In genomic region chr12:113907751-113908150, GRCm38 (mm10) we compare ENCODE assay signal across 23 mouse cellular contexts.
DNase-seq lines count a peak whose midpoint lies in the region; ATAC-seq and TF ChIP-seq lines count a peak whose summit lies in the region.
"Had no signal": no experiment of that assay in that cellular context is flagged by ENCODE, and none has a peak within 500 bp of the region (broad histone marks: within the 10 kb centered on the region; RNA-seq: fewer than 3 reads in every experiment).

No protein-coding gene starts in this region.

- H3K9me3 ChIP-seq in kidney, embryonic 14.5 days (ENCODE audit: control insufficient read depth, low read length): peaks cover 6% of the 10 kb centered on the region; the same call in 1 of the 2 replicates
- no peaks in the 10 kb centered on the region for H3K9me3 ChIP-seq in kidney, embryonic 15.5 days (replicated peaks)
- H3K9me3 ChIP-seq: embryonic facial prominence, embryonic 15.5 days had no signal

- no peak overlapping the region for H3K9ac ChIP-seq in kidney, embryonic 14.5 days (ENCODE audit: low read depth, low read length)
- no peak overlapping the region for H3K9ac ChIP-seq in kidney, embryonic 15.5 days
- H3K9ac ChIP-seq: embryonic facial prominence, embryonic 13.5 days; embryonic facial prominence, embryonic 15.5 days; forebrain, embryonic 12.5 days had no signal

- TF ChIP-seq CTCF in kidney, adult 2 months (conservative IDR thresholded peaks at IDR 0.05; ENCODE audit: insufficient read depth, insufficient read length, low read depth, low read length): no peak
- no peak for TF ChIP-seq CTCF in layer of hippocampus, adult 2 months (conservative IDR thresholded peaks at IDR 0.05)

- WGBS in kidney, adult 2 months: 40% methylated on average over 1 of the region's 1 CpGs
- 81% methylated on average over 1 of the region's 1 CpGs for WGBS in kidney, embryonic 14.5 days
- 74% methylated on average over 1 of the region's 1 CpGs for WGBS in kidney, embryonic 15.5 days

- ATAC-seq in kidney, embryonic 14.5 days (ENCODE audit: low FRiP score, low TSS enrichment): no peak
- no peak for ATAC-seq in kidney, embryonic 15.5 days (replicated peaks; ENCODE audit: low FRiP score)
- ATAC-seq: forebrain, embryonic 14.5 days had no signal

- H3K4me3 ChIP-seq in kidney, adult 2 months (ENCODE audit: insufficient read depth, low read depth, low read length): no peak overlapping the region
- H3K4me3 ChIP-seq in kidney, embryonic 14.5 days (ENCODE audit: low read length): no peak overlapping the region
- no peak overlapping the region for H3K4me3 ChIP-seq in kidney, embryonic 15.5 days (replicated peaks)
- no peak overlapping the region for H3K4me3 ChIP-seq in layer of hippocampus, adult 2 months
- H3K4me3 ChIP-seq: embryonic facial prominence, embryonic 13.5 days; embryonic facial prominence, embryonic 15.5 days; erythroblast, embryonic 14.5 days; forebrain, embryonic 10.5 days; forebrain, embryonic 12.5 days had no signal

- H3K27me3 ChIP-seq in kidney, adult 2 months (replicated peaks; ENCODE audit: control insufficient read depth, insufficient read depth, low read length): no peaks in the 10 kb centered on the region
- no peaks in the 10 kb centered on the region for H3K27me3 ChIP-seq in kidney, embryonic 14.5 days (ENCODE audit: control insufficient read depth, insufficient read depth, low read length)
- no peaks in the 10 kb centered on the region for H3K27me3 ChIP-seq in kidney, embryonic 15.5 days
- H3K27me3 ChIP-seq: embryonic facial prominence, embryonic 13.5 days; embryonic facial prominence, embryonic 15.5 days; forebrain, embryonic 12.5 days had no signal

- no peak for TF ChIP-seq POLR2A in kidney, adult 2 months (IDR thresholded peaks at IDR 0.05; ENCODE audit: low read depth, low read length)

- H3K27ac ChIP-seq in kidney, adult 2 months (ENCODE audit: insufficient read depth, low read depth, low read length): no peak overlapping the region
- H3K27ac ChIP-seq in kidney, embryonic 14.5 days (ENCODE audit: low read depth, low read length): no peak overlapping the region
- H3K27ac ChIP-seq in kidney, embryonic 15.5 days: no peak overlapping the region
- H3K27ac ChIP-seq in layer of hippocampus, adult 2 months: no peak overlapping the region
- H3K27ac ChIP-seq: embryonic facial prominence, embryonic 13.5 days; embryonic facial prominence, embryonic 15.5 days; forebrain, embryonic 10.5 days; forebrain, embryonic 12.5 days had no signal

- H3K4me1 ChIP-seq in kidney, adult 2 months (ENCODE audit: control insufficient read depth, insufficient read depth, low read length): no peaks in the 10 kb centered on the region
- H3K4me1 ChIP-seq in kidney, embryonic 14.5 days (ENCODE audit: control insufficient read depth, insufficient read depth, low read length): no peaks in the 10 kb centered on the region
- H3K4me1 ChIP-seq in kidney, embryonic 15.5 days: no peaks in the 10 kb centered on the region
- H3K4me1 ChIP-seq: embryonic facial prominence, embryonic 13.5 days; embryonic facial prominence, embryonic 15.5 days; forebrain, embryonic 10.5 days; forebrain, embryonic 12.5 days had no signal

- peak; percentile 73 for DNase-seq in kidney, adult 2 months
- DNase-seq in kidney, postnatal 4 days: no peak
- peak; percentile 71 for DNase-seq in kidney, adult 9 months
- DNase-seq in kidney, postnatal 25 days: peak; percentile 7 to 42
- DNase-seq in layer of hippocampus, adult 2 months (ENCODE audit: low spot score in 2 of 2): no peak
- DNase-seq: adrenal gland, adult 2 months; adrenal gland, postnatal 10 days; adrenal gland, postnatal 25 days; cerebellum, adult 11 months; cerebellum, adult 18-20 months; cerebellum, adult 8-10 months; cerebellum, adult 9-11 months; cerebellum, postnatal 14 days; cerebellum, postnatal 36 days; embryo, embryonic 11 days had no signal

- H3K36me3 ChIP-seq in kidney, adult 2 months (ENCODE audit: control insufficient read depth, insufficient read depth, low read length): no peaks in the 10 kb centered on the region
- no peaks in the 10 kb centered on the region for H3K36me3 ChIP-seq in kidney, embryonic 14.5 days (ENCODE audit: control insufficient read depth, insufficient read depth, low read length)
- no peaks in the 10 kb centered on the region for H3K36me3 ChIP-seq in kidney, embryonic 15.5 days
- H3K36me3 ChIP-seq: embryonic facial prominence, embryonic 13.5 days; embryonic facial prominence, embryonic 15.5 days; forebrain, embryonic 10.5 days; forebrain, embryonic 12.5 days had no signal

- no peak overlapping the region for H3K4me2 ChIP-seq in kidney, embryonic 14.5 days (replicated peaks; ENCODE audit: low read depth, low read length)
- no peak overlapping the region for H3K4me2 ChIP-seq in kidney, embryonic 15.5 days
- H3K4me2 ChIP-seq: embryonic facial prominence, embryonic 13.5 days; embryonic facial prominence, embryonic 15.5 days; forebrain, embryonic 12.5 days had no signal

Comparison
In these comparisons a context has a peak if more than half of its experiments do, and no peak if none do; other contexts are left out.
1. DNase-seq: peak in kidney, adult 2 months (single experiment), kidney, adult 9 months (single experiment) and kidney, postnatal 25 days (2 of 2); none in kidney, postnatal 4 days (0 of 2) and layer of hippocampus, adult 2 months (0 of 2).